Mouse (Mus musculus) olfactory bulb, adult 2 months (tissue): ENCODE results near the gene Eya2.

Experiments
- CTCF ChIP-seq: fragments of 200-500 bp; IDR thresholded peaks from 2 replicates; pipeline ENCODE4 v1.5.1; 2012; ENCODE audit warnings: low read depth, mild to moderate bottlenecking, low read length, moderate library complexity; ENCODE audit not compliant: insufficient read depth
- POLR2A ChIP-seq: fragments of 200-500 bp; IDR thresholded peaks from 2 replicates; pipeline ENCODE4 v1.6.1; 2012; ENCODE audit warnings: mild to moderate bottlenecking, low read depth, low read length, moderate library complexity; ENCODE audit not compliant: insufficient read depth

GRCm38 (mm10) chr2:165567820-165568219, 27.0 kb upstream of the Eya2 start:
- no peak for TF ChIP-seq CTCF
- no peak for TF ChIP-seq POLR2A
